Mouse (Mus musculus): ENCODE measurements around the gene Tmem150a.

The Tmem150a gene

GRCm38 (mm10) chr6:72374820-72375563 lies 19.7 kb downstream of the Tmem150a start:
- DNase-seq: no peak

DNA sequence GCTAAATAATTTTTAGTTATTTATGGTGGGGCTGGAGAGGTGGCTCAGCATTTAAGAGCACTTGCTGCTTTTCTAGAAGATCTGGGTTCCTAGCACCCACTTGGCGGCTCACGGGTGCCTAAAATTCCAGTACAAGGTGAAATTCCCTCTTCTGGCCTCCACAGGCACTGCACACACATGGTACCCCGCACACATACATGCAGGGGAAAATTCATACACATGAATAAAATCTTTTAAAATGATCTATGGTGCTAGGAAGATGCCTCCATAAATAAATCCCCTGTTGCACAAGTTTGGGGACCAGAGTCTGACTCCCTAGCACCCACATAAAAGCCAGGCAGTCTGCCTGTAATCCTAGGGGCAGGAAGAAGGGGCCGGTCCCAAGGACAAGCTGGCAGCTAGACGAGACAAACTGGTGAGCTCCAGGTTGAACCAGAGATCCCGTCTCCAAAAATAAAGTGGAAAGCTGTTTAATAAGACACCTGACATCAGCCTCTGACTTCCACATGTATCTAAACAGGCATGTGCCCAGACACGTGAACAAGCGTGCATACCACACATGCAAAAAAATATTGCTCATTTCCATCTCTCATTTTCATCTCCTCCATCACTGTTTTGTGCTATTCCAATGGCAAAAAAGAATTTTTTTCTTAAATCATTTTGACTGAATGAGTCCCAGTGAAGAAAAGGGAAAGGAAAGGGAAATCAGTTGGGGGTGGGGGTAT lies 23.4 kb downstream of the Tmem150a start:
- DNase-seq: no peak

DNA sequence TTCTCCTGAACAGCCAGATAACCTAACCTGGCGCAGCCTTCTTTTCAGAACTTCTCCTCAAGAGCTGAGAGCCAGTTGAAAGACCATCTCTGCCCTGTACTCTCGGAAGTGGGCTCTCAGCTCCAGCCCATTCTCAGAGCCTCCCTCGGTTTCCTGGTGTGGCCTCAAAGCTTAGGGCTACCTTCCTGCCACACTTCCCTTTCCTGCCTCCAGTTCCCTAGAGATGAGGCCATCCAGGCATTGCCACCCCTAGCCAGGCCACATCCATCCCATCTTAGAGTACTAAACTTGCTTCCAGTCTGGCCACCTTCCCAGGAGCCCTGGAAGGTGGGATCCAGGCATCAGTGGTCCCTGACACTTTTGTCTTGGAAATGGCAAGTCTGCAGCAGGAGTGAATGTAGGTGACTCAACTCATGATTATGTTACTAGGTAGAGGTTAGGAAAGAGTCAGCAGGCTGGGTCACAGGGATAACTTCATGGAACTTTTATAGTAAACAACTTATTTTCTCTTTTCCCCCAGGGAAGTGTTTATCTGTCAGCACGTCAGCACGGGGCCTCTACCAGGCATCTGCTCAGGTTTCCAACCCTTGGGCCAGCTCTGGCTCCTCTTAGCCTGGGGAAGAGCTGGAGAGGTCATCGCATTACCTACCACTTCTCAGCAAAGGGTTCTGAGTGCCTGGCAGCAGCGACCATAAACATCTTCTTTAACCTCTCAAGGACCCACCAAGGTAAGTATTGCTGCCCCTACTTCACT lies 24.3 kb downstream of the Tmem150a start:
- no peak for DNase-seq

DNA sequence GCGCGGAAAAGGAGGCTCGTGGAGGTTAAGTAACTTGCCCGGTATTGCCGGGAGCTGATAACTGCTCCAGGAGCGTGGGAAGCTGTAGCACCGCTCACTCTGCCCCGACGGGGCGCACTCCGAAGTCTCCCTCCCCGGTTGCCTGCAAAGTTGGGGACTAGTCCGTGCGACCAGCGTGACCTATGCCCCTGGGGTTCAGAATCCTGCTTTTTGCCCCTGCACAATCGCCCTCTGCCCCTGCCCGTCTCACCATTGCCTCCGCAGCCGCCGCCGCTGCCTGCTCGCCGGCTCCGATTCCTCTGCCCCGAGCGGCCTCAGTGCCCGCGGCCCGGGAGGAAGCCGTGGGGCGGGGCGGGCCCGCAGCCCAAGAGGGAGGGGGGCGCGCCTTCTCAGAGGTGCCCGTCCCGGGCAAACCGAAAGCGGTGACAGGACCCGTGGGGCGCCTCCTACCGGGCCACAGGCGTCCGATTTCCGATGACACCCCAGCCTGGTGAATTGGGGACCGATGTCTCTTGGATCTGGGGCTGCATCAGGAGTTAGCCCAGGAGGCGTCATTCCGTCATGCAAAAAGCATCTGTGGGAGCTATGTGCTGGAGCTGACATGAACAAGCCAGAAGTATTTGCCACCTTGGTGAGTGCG lies 25.0 kb downstream of the Tmem150a start, which contains the start of gene Vamp5:
Gene Vamp5, minus strand, starts transcription at position 338 of the 640 bp plus-strand sequence.
- DNase-seq: no peak

DNA sequence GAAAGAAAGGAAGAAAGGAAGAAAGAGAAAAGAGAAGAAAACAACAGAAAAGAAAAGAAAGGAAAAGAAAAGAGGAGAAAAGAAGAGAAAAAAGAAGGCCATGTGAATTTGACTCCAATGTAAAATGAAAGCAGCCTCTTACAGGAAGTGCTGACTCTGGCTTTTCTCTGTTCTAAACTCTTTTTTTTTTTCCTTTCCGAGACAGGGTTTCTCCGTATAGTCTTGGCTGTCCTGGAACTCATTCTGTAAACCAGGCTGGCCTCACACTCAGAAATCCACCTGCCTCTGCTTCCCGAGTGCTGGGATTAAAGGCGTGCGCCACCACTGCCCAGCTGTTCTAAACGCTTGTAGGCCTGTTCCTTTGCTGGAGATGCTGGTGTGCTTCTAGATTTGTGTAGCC lies 27.2 kb downstream of the Tmem150a start:
- no peak for DNase-seq

DNA sequence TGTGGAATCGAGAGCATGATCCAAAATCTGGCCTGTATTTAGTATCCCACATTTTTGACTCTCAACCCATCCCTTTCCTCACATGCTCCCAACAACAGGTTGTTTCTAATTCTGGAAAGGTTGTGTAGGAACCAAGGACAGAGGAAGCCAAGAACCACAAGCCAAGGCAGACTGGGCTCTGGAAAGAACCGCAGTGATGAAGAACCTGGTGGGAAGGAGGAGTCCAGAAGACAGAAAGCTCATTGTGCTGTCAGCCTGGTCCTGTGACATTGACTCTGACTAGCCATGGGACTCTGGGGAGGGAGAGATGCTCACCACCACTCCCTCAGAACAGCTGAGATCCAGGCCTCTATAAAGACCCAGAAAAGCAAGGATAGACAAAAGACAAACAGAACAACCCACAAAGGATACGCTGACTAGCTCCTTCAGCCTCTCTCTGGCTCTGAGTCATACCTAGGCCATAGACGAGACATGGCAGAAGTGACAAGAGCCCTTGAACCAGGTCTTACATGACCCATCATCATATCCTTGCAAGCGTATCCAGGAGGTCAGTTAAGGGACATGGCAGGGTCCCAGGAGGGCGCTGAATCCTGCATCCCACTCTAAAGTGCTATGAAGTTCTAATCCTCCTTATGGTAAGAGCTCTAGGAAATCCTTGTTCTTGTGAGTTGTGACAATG lies 28.0 kb downstream of the Tmem150a start:
- no peak for DNase-seq

GRCm38 (mm10) chr6:72383952-72384351 lies 28.7 kb downstream of the Tmem150a start:
- DNase-seq: no peak

DNA sequence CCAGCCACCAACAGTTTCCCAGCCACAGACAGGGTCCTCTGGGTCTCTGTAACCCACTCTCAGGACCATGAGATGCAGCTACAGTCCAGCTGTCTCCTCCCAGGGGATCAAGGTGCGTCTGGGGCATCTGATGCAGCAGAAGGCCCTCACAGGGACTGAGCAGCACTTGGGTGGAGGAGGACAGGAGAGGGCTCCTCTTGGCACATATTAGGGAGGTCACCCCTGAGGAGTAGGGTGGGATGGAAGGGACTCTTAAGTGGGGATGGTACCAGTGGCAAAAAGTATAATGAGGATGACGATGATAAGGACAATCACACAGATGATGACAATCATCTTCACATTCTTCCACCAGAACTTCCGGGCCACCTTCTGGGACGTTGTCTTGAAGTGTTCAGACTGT lies 30.0 kb downstream of the Tmem150a start:
- no peak for DNase-seq

DNA sequence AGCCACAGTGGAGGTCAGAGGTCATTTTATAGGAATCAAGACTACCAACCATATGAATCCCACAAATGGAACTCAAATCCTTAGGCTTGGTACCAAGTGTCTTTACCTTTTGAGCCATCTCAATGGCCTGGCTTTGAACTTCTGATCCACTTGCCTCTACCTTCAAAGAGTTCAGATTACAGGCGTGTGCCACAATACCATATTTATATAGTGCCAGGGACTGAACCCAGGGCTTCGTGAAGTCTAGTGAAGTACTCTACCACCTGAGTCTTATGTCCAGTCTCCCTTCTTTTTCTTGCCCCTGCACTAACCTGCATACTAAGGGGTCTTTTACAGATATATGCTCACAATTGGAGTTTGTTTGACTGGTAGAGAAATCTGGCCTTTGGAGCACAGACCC lies 31.3 kb downstream of the Tmem150a start:
- no peak for DNase-seq

- DNase-seq: no peak
Observed at GRCm38 (mm10) chr6:72387816-72388215, 32.6 kb downstream of the Tmem150a start.

DNA sequence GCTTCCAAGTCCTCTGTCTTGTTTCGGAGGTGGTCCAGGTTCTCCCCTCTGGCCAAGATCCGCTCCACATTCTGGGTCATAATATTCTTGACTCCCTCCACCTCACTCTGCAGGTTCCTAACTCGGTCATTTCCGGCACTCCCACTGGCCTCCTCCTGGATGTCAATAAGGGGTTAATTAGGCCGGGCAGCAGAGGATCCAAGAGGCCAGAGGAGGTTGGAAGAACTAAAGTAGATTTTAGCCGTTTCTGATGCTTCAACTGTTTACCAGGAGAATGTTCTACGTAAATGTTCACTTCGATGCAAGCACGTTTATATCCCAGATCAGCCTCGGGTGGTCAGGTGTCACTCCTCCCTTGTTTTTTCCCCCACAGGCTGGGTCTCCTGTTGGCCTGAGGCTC lies 33.0 kb downstream of the Tmem150a start:
- DNase-seq: no peak

- DNase-seq: no peak
Observed at GRCm38 (mm10) chr6:72388791-72389329, 33.6 kb downstream of the Tmem150a start.

DNA sequence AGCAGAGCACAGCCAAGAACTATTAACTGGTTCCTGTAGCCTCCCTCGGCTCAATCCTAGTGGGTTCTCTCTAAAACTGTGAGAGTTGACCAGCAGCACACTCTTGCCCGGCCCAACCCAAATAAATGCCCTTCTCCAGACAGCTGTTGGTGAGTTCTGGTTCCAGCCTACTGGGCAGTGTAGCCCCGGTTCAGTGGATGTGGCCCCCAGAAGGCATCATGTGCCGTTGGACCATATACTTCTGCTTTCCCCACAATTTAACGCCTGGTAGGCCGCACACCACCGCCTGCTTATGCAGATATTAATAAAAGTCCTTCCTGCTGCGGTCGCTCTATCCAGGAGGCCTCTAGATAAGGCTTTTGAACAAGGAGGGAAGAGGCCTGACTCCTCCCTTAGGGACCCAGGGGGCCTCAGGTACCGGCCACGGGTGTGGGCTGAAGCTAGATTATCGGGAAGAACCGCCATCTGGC lies 34.3 kb downstream of the Tmem150a start:
- peak; percentile 21 for DNase-seq

DNA sequence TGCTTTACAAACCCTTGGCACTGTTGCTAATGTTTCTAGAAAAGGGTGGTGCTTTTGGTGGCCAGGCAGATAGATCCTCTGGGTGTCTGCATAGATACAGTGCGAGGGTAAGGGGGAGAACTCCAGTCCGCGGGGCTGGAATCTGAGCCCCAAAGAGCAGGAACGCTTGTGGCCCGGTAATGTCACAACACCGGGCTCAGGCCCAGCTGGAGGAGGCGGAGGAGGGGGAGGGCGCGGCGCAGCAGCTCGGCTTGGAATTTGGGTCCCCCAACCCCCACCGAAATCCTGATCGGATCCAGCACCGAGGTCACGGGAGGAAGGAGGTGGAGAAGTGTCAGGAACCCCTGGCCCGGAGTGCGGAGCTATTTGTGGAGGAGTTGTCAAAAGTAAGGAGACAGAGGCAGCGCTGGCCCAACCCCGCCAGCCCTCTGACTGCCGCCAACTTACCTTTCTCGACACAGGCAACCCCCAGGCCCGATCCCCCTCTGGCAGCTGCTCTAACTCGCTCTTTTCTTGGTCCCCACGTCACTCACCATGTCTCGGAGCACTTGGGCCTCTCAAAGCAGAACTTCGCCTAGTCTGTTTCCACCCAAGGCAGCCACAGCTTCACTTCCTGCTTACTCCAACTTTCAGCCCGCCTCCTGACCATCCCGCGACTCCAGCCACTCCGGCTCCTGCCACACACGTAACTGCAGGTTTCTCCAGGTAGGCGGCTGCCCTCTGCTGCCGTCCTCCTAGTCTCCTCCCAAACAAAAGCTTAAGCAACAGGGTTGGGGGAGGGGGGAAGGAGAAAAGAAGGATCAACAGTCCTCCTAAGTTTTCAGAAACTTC lies 34.9 kb downstream of the Tmem150a start, which contains the start of gene Vamp8:
Gene Vamp8, minus strand, starts transcription at position 763 of the 831 bp plus-strand sequence.
- peak; percentile 51 for DNase-seq

DNA sequence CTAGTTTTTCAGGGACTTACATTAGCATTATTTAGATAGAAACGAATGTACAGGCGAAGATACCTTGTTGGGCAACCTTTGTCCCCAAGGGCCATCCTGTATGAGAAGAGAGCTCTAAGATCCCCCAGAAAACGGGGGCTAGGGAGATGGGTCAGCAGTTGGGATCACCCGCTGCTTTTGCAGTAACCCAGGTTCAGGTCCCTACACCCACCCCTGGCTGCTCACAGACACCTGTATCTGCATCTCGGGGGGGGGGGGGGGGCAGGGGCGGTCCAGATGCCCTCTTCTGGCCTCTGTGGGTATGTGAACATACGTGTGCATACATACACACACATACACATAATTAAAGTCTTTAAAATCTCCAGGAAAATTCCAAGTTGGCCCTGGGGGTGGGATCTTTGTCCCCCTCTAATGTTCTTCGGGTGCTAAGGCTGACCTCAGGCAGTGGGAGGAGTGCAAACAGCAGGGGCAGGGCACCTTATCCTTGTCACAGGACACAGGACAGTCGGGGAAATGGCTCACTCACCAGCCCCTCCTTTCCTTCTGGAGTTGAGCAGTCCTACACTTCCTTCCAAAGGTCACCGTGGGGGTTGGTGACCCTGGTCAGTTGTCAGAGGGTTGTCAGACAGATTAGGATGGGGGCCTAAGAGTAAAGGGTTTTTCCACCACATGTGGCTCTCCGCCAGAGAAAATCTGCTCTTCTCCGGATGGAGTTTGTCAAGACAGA lies 35.7 kb downstream of the Tmem150a start:
- no peak for DNase-seq

- DNase-seq: no peak
Observed at GRCm38 (mm10) chr6:72392341-72392740, 37.1 kb downstream of the Tmem150a start.

- DNase-seq: no peak
Observed at GRCm38 (mm10) chr6:72396837-72397251, 41.6 kb downstream of the Tmem150a start.

DNA sequence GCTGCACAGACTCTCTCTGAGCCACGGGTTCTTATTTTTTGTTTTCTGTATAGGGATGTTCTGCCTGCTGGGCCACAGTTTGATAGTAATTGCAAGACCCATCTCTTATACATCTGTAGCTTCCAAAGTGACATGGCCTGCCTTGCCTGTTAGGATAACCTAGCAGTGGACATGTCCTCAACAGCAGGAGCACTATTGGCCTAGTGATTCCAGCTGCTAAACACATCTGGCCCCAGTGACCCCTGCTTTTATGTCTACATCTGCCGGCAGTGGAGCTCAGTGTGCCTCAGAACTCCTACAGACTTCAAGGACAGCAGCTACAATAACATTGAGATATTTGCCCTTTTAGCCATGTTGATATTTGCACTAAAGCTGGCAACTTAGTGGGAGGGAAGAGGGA lies 44.7 kb downstream of the Tmem150a start:
- DNase-seq: no peak

DNA sequence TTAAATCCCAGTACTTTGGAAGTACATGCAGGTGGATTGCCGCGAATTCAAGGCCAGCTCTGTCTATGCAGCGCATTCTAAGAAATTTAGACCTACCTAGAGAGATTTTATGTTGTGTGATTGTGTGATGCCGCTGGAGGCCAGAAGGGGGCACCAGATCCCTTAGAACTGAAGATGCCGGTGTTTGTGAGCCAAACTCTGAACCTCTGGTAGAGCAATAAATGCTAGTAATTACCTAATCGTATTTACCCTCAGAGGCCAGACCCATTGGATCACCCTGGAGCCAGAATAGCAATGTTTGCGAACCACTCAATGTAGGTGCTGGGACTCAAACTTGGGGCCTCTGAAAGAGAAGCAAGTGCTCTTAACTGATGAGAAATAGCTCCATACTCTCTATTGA lies 46.6 kb downstream of the Tmem150a start:
- peak; percentile 56 for DNase-seq

GRCm38 (mm10) chr6:72405356-72405755 lies 50.1 kb downstream of the Tmem150a start:
- DNase-seq: no peak

Data from cerebellum, adult 11 months (tissue).